Mouse (Mus musculus): ENCODE data around the gene Ikzf3.

DNA sequence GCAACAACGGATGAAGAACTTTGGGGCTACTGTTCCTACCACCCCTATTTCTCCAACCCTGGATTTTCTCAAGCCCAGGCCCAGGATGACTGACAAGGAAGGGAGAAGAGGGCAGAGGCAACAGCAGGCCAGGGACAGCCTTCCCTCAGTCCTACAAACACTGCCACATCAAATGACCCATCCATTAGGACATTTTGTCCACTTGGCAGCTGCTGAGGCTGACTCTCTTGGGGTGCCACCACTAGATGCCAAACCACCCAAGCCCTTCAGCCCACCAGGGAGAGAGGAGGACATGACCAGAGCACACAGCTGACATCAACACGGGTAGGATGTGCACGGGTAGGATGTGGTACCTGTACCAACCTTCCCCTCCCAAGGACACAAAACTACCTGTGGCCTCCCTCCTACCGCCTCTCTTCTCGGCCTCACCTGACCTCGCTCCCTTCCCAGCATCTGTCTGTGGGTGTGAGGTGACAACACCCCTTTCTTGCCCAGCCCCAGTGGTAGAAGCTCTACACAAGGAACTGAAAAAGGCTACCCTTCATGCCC is 38.9 kb upstream of the Ikzf3 start:
- TF ChIP-seq CTCF (IDR thresholded peaks at IDR 0.05): no peak
- TF ChIP-seq EP300 (IDR thresholded peaks at IDR 0.05): no peak

All from lung, postnatal 0 days (tissue).